9 mouse cellular contexts compared by ENCODE assay signal in the genomic region with DNA sequence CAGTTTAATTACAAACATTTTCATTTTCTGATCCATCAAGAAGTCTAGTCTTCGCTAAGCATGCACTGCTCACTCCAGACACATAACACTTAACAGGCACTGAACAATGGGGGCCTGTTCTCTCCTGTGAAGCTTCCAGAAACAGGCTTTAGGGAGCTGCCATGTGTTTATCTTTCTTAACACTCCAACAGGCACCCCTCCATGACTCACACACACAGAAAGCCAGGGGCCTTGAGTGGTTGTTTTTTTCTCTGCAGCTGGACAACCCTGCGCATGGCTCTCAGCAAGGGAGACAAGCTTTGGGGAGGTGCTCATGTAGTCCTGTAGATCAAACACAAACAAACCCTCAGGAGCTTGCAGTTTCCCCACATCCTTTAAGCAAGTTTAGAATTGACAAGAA.
DNase-seq lines count a peak whose midpoint lies in the region; ATAC-seq lines count a peak whose summit lies in the region.
"Had no signal": no experiment of that assay in that cellular context is flagged by ENCODE, and none has a peak within 500 bp of the region (broad histone marks: within the 10 kb centered on the region; RNA-seq: fewer than 3 reads in every experiment).

No protein-coding gene starts in this region.

- no peak overlapping the region for H3K4me2 ChIP-seq in lung, embryonic 15.5 days
- H3K4me2 ChIP-seq in stomach, embryonic 15.5 days: no peak overlapping the region
- H3K4me2 ChIP-seq in liver, embryonic 11.5 days: no peak overlapping the region
- H3K4me2 ChIP-seq: liver, embryonic 13.5 days had no signal

- H3K4me1 ChIP-seq in lung, embryonic 15.5 days: no peaks in the 10 kb centered on the region
- H3K4me1 ChIP-seq in embryonic facial prominence, embryonic 10.5 days: peaks cover 8% of the 10 kb centered on the region; the same call in 1 of the 2 replicates
- H3K4me1 ChIP-seq in stomach, embryonic 15.5 days: 0 out of 2 replicates have a peak, but pooled peaks cover 8% of the 10 kb centered on the region
- no peaks in the 10 kb centered on the region for H3K4me1 ChIP-seq in liver, embryonic 11.5 days (replicated peaks; ENCODE audit: control insufficient read depth, insufficient read depth, low read length)
- H3K4me1 ChIP-seq: liver, embryonic 13.5 days had no signal

- H3K27ac ChIP-seq in lung, embryonic 15.5 days: peak overlapping the region; percentile 31; the same call in 1 of the 2 replicates
- no peak overlapping the region; the same call in 1 of the 2 replicates for H3K27ac ChIP-seq in embryonic facial prominence, embryonic 10.5 days (replicated peaks)
- H3K27ac ChIP-seq in stomach, embryonic 15.5 days: peak overlapping the region; percentile 65
- no peak overlapping the region for H3K27ac ChIP-seq in liver, embryonic 11.5 days (ENCODE audit: low read depth, low read length)
- H3K27ac ChIP-seq: liver, embryonic 13.5 days had no signal

- no peak overlapping the region for H3K4me3 ChIP-seq in lung, embryonic 15.5 days
- H3K4me3 ChIP-seq in embryonic facial prominence, embryonic 10.5 days: no peak overlapping the region
- no peak overlapping the region for H3K4me3 ChIP-seq in stomach, embryonic 15.5 days (replicated peaks)
- no peak overlapping the region for H3K4me3 ChIP-seq in liver, embryonic 11.5 days (ENCODE audit: low read depth, low read length)
- H3K4me3 ChIP-seq: liver, embryonic 13.5 days had no signal

- no peak for DNase-seq in lung, postnatal 36 days
- peak; percentile 23 for DNase-seq in embryonic facial prominence, embryonic 10.5 days (ENCODE audit: low spot score)
- DNase-seq in heart, postnatal 4 days: peak; percentile 18
- no peak for DNase-seq in layer of hippocampus, adult 9-10 months (ENCODE audit: low spot score)
- DNase-seq in liver, embryonic 11.5 days (ENCODE audit: low spot score): no peak
- DNase-seq: liver, embryonic 13.5 days; midbrain, embryonic 14.5 days had no signal

- ATAC-seq in lung, embryonic 15.5 days (ENCODE audit: borderline replicate concordance, extremely low read depth, low FRiP score, low TSS enrichment): peak; percentile 52; the same call in 1 of the 2 replicates
- ATAC-seq in stomach, embryonic 15.5 days (ENCODE audit: insufficient read depth, low FRiP score, low read depth): peak; percentile 83
- ATAC-seq in liver, embryonic 11.5 days (replicated peaks; ENCODE audit: low FRiP score): no peak

- H3K9ac ChIP-seq in lung, embryonic 15.5 days: no peak overlapping the region
- no peak overlapping the region for H3K9ac ChIP-seq in stomach, embryonic 15.5 days
- no peak overlapping the region for H3K9ac ChIP-seq in liver, embryonic 11.5 days (ENCODE audit: low read depth, low read length)
- H3K9ac ChIP-seq: liver, embryonic 13.5 days had no signal

- no peaks in the 10 kb centered on the region for H3K27me3 ChIP-seq in lung, embryonic 15.5 days
- no peaks in the 10 kb centered on the region for H3K27me3 ChIP-seq in embryonic facial prominence, embryonic 10.5 days (replicated peaks; ENCODE audit: low read depth, poor library complexity, severe bottlenecking)
- no peaks in the 10 kb centered on the region for H3K27me3 ChIP-seq in stomach, embryonic 15.5 days (replicated peaks)
- H3K27me3 ChIP-seq in liver, embryonic 11.5 days (replicated peaks; ENCODE audit: control insufficient read depth, insufficient read depth, low read length): no peaks in the 10 kb centered on the region
- H3K27me3 ChIP-seq: liver, embryonic 13.5 days had no signal

- WGBS in lung, embryonic 15.5 days: 42% methylated on average over 2 of the region's 2 CpGs
- WGBS in embryonic facial prominence, embryonic 10.5 days: 54% methylated on average over 2 of the region's 2 CpGs
- 28% methylated on average over 2 of the region's 2 CpGs for WGBS in stomach, embryonic 15.5 days
- 74% methylated on average over 2 of the region's 2 CpGs for WGBS in liver, embryonic 11.5 days

- H3K9me3 ChIP-seq in lung, embryonic 15.5 days: no peaks in the 10 kb centered on the region
- no peaks in the 10 kb centered on the region for H3K9me3 ChIP-seq in embryonic facial prominence, embryonic 10.5 days
- no peaks in the 10 kb centered on the region for H3K9me3 ChIP-seq in stomach, embryonic 15.5 days
- no peaks in the 10 kb centered on the region for H3K9me3 ChIP-seq in liver, embryonic 11.5 days (ENCODE audit: control insufficient read depth, low read length)
- H3K9me3 ChIP-seq: liver, embryonic 13.5 days had no signal

- no peaks in the 10 kb centered on the region for H3K36me3 ChIP-seq in lung, embryonic 15.5 days
- H3K36me3 ChIP-seq in embryonic facial prominence, embryonic 10.5 days (replicated peaks): no peaks in the 10 kb centered on the region
- H3K36me3 ChIP-seq in stomach, embryonic 15.5 days: no peaks in the 10 kb centered on the region
- no peaks in the 10 kb centered on the region for H3K36me3 ChIP-seq in liver, embryonic 11.5 days (ENCODE audit: control insufficient read depth, insufficient read depth, low read length)
- H3K36me3 ChIP-seq: liver, embryonic 13.5 days had no signal

Comparison
In these comparisons a context has a peak if more than half of its experiments do, and no peak if none do; other contexts are left out.
1. H3K27ac ChIP-seq: peak in lung, embryonic 15.5 days (single experiment) and stomach, embryonic 15.5 days (single experiment); none in embryonic facial prominence, embryonic 10.5 days (single experiment) and liver, embryonic 11.5 days (single experiment).
2. DNase-seq: peak in embryonic facial prominence, embryonic 10.5 days (single experiment) and heart, postnatal 4 days (single experiment); none in lung, postnatal 36 days (single experiment), layer of hippocampus, adult 9-10 months (single experiment) and liver, embryonic 11.5 days (single experiment).